Mouse (Mus musculus) embryonic facial prominence, embryonic 11.5 days (tissue): ENCODE data around the gene Rasa3. TPM values are rescaled to one million over a fixed set of nuclear protein-coding genes. Genes with fewer than 3 reads are reported as not detected.
A peak's percentile ranks its signal among the peaks of the same experiment; 100 is the strongest.

Experiments
- ATAC-seq: fragments of 200-750 bp; cut with Nextera tagmentation; replicated peaks from 2 replicates; pipeline ENCODE4 v1.8.0; 2017; ENCODE audit warnings: low read depth; ENCODE audit not compliant: insufficient number of reproducible peaks, low FRiP score, low TSS enrichment
- DNase-seq: peaks from one replicate; pipeline ENCODE4 v3.0.0-alpha.2; 2015; ENCODE audit warnings: low spot score
- H3K27ac ChIP-seq: fragments of 300-500 bp; sonication (generic); replicated peaks from 2 replicates; pipeline ENCODE4 v1.5.1; 2014; ENCODE audit warnings: mild to moderate bottlenecking, low read depth, low read length, control low read depth
- H3K27me3 ChIP-seq: fragments of 300-500 bp; sonication (generic); 2 replicates; pipeline ENCODE4 v1.6.1; 2014; ENCODE audit warnings: mild to moderate bottlenecking, low read length, moderate library complexity, mixed read lengths; ENCODE audit not compliant: control insufficient read depth, insufficient read depth
- H3K36me3 ChIP-seq: fragments of 300-500 bp; sonication (generic); replicated peaks from 2 replicates; pipeline ENCODE4 v1.6.1; 2014; ENCODE audit warnings: low read depth, mild to moderate bottlenecking, low read length, moderate library complexity, mixed read lengths; ENCODE audit not compliant: control insufficient read depth, insufficient read depth
- H3K4me1 ChIP-seq: fragments of 300-500 bp; sonication (generic); 2 replicates; pipeline ENCODE4 v1.6.1; 2014; ENCODE audit warnings: low read length, mixed read lengths; ENCODE audit not compliant: control insufficient read depth, insufficient read depth
- H3K4me2 ChIP-seq: fragments of 300-500 bp; sonication (generic); 2 replicates; pipeline ENCODE4 v1.6.1; 2014; ENCODE audit warnings: low read depth, mild to moderate bottlenecking, control low read depth, low read length, moderate library complexity
- H3K4me3 ChIP-seq: fragments of 300-500 bp; sonication (generic); 2 replicates; pipeline ENCODE4 v1.5.1; 2014; ENCODE audit warnings: low read depth, low read length, control low read depth
- H3K9ac ChIP-seq: fragments of 300-500 bp; sonication (generic); replicated peaks from 2 replicates; pipeline ENCODE4 v1.6.1; 2014; ENCODE audit warnings: mild to moderate bottlenecking, control low read depth, low read length
- H3K9me3 ChIP-seq: fragments of 300-500 bp; sonication (generic); replicated peaks from 2 replicates; pipeline ENCODE4 v1.6.1; 2016; ENCODE audit warnings: mild to moderate bottlenecking, low read length, inconsistent platforms, mixed read lengths; ENCODE audit not compliant: control insufficient read depth
- WGBS: fragments of 180-500 bp; shearing (Covaris S2); extraction: QIAGEN DNeasy Blood & Tissue Kit; methylation state at CpG from one replicate; pipeline ENCODE4 v1.1.7; 2014; 5-methylcytosine and 5-hydroxymethylcytosine counted together
- polyA plus RNA-seq: library from polyadenylated mRNA; unstranded; fragments of >200 nt; fragmentation: Nextera tagmentation; extraction: Ambion mirVana; gene quantifications from 2 replicates; pipeline ENCODE4 v1.2.1, GENCODE M21; 2014

Rasa3 gene
- polyA plus RNA-seq, 1 experiment from 2014 or later: 21.8 TPM

- no peak overlapping the region for H3K4me3 ChIP-seq
- H3K4me1 ChIP-seq: peaks cover 8% of the 10 kb centered on the region; the same call in 1 of the 2 replicates
- ATAC-seq: no peak
- 42% methylated on average over 6 of the region's 6 CpGs for WGBS
- no peak overlapping the region for H3K27ac ChIP-seq
- no peaks in the 10 kb centered on the region for H3K9me3 ChIP-seq
- no peaks in the 10 kb centered on the region for H3K36me3 ChIP-seq
- H3K9ac ChIP-seq: no peak overlapping the region
- H3K4me2 ChIP-seq: no peak overlapping the region
- no peak for DNase-seq
- no peaks in the 10 kb centered on the region for H3K27me3 ChIP-seq
These were observed 32.3 kb downstream of the Rasa3 start for GRCm38 (mm10) chr8:13644932-13645676.

DNA sequence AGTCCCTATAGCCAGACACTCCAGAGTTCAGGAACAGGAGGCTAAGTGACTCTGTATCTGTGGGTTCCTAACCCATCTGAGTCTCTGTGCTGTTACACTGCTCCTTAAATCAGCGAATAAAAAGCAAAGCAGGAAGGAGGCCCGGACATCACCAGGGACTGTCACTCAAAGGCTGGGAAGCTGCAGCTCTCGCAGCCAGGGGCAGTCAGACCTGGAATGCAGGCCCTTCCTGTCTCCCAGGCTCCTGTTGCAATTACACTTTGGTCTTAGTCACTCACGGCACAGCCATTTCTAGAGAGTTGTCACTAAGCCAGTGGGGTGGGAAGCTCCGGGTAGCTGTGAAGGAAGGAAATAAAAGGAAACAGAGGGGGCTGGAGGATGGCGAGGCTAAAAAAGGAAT is 33.2 kb downstream of the Rasa3 start:
- Histone ChIP-seq H3K4me1 (peaks cover 8% of the 10 kb centered on the region; the same call in 1 of the 2 replicates), H3K9ac (no peak overlapping the region), H3K4me3 (no peak overlapping the region), H3K27me3 (no peaks in the 10 kb centered on the region), H3K4me2 (no peak overlapping the region), H3K36me3 (no peaks in the 10 kb centered on the region), H3K27ac (0 out of 2 replicates have a peak overlapping the region, but pooled peaks have one; percentile 22), H3K9me3 (no peaks in the 10 kb centered on the region)
- DNase-seq (peak; percentile 47), ATAC-seq (no peak)
- WGBS: 6% methylated on average over 6 of the region's 6 CpGs

- 75% methylated on average over 10 of the region's 10 CpGs for WGBS
- Histone ChIP-seq H3K4me2 (no peak overlapping the region), H3K9me3 (no peaks in the 10 kb centered on the region), H3K9ac (no peak overlapping the region), H3K27ac (no peak overlapping the region), H3K36me3 (no peaks in the 10 kb centered on the region), H3K4me1 (0 out of 2 replicates have a peak, but pooled peaks cover 5% of the 10 kb centered on the region), H3K4me3 (no peak overlapping the region), H3K27me3 (no peaks in the 10 kb centered on the region)
- ATAC-seq (no peak), DNase-seq (no peak)
These were observed 34.7 kb downstream of the Rasa3 start for GRCm38 (mm10) chr8:13642659-13643181.

- no peaks in the 10 kb centered on the region for H3K36me3 ChIP-seq
- WGBS: 67% methylated on average over 9 of the region's 9 CpGs
- no peak for DNase-seq
These were observed 36.2 kb downstream of the Rasa3 start for GRCm38 (mm10) chr8:13641206-13641605.

GRCm38 (mm10) chr8:13640452-13640883 is 36.9 kb downstream of the Rasa3 start:
- no peak overlapping the region for H3K9ac ChIP-seq
- DNase-seq (no peak), ATAC-seq (no peak)
- WGBS: 76% methylated on average over 9 of the region's 9 CpGs
- no peaks in the 10 kb centered on the region for H3K36me3 ChIP-seq
- H3K4me3 ChIP-seq: no peak overlapping the region
- H3K9me3 ChIP-seq: no peaks in the 10 kb centered on the region
- no peak overlapping the region for H3K27ac ChIP-seq
- no peak overlapping the region for H3K4me2 ChIP-seq
- H3K4me1 ChIP-seq: 0 out of 2 replicates have a peak, but pooled peaks cover 5% of the 10 kb centered on the region
- H3K27me3 ChIP-seq: no peaks in the 10 kb centered on the region

More at GRCm38 (mm10) chr8:13641206-13641605, 36.2 kb downstream of the Rasa3 start:
- no peaks in the 10 kb centered on the region for H3K9me3 ChIP-seq
- no peak for ATAC-seq
- H3K27me3 ChIP-seq: no peaks in the 10 kb centered on the region
- H3K4me1 ChIP-seq: 0 out of 2 replicates have a peak, but pooled peaks cover 5% of the 10 kb centered on the region
- no peak overlapping the region for H3K4me2 ChIP-seq
- H3K9ac ChIP-seq: no peak overlapping the region
- no peak overlapping the region for H3K27ac ChIP-seq
- H3K4me3 ChIP-seq: no peak overlapping the region

GRCm38 (mm10) chr8:13633107-13633506 is 44.3 kb downstream of the Rasa3 start:
- Histone ChIP-seq H3K36me3 (no peaks in the 10 kb centered on the region), H3K27me3 (no peaks in the 10 kb centered on the region), H3K4me1 (no peaks in the 10 kb centered on the region), H3K4me3 (no peak overlapping the region), H3K27ac (no peak overlapping the region), H3K9me3 (no peaks in the 10 kb centered on the region), H3K9ac (no peak overlapping the region), H3K4me2 (no peak overlapping the region)
- DNase-seq (no peak), ATAC-seq (no peak)
- 92% methylated on average over 6 of the region's 6 CpGs for WGBS

- Histone ChIP-seq H3K27ac (no peak overlapping the region), H3K27me3 (no peaks in the 10 kb centered on the region), H3K4me2 (no peak overlapping the region), H3K36me3 (no peaks in the 10 kb centered on the region), H3K9ac (no peak overlapping the region), H3K9me3 (no peaks in the 10 kb centered on the region), H3K4me1 (no peaks in the 10 kb centered on the region), H3K4me3 (no peak overlapping the region)
- ATAC-seq (no peak), DNase-seq (no peak)
- WGBS: 89% methylated on average over 6 of the region's 6 CpGs
These were observed 45.1 kb downstream of the Rasa3 start for GRCm38 (mm10) chr8:13632309-13632708.

DNA sequence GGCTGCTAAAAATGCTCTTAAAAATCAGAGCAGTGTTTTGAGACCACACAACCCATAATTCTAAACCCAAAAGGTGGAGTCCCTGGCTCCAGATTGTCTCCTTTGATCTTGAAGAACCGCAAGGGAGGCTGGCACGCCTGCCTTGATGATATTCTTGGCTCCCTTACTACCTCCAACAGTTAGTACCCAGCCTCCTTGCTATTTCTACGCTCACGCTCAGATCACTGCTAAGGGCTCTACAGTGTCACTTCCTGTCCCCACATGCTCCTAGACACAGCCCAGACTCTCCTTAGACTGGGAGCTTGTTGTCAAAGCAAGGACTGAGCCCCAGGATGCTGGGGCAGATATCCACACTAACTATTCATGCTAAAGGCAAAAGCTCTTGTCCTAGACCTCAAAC is 46.6 kb downstream of the Rasa3 start:
- H3K4me3 ChIP-seq: no peak overlapping the region
- WGBS: 85% methylated on average over 4 of the region's 4 CpGs
- no peak overlapping the region for H3K9ac ChIP-seq
- H3K4me1 ChIP-seq: no peaks in the 10 kb centered on the region
- H3K36me3 ChIP-seq: no peaks in the 10 kb centered on the region
- DNase-seq (no peak), ATAC-seq (no peak)
- no peaks in the 10 kb centered on the region for H3K27me3 ChIP-seq
- H3K4me2 ChIP-seq: no peak overlapping the region
- no peak overlapping the region for H3K27ac ChIP-seq
- no peaks in the 10 kb centered on the region for H3K9me3 ChIP-seq
